Mouse (Mus musculus) layer of hippocampus, postnatal 10 days (tissue): Measurements from ENCODE around the gene Psmc2. TPM values are rescaled to one million over a fixed set of nuclear protein-coding genes. Genes with fewer than 3 reads are reported as not detected.

Experiments used
- DNase-seq, 2 experiments: peaks; one replicate each; pipeline ENCODE4 v3.0.0; 2021; ENCODE audit warnings: low spot score in 2 of 2
- total RNA-seq, 2 experiments: library from RNA; stranded (reverse); gene quantifications; 2 replicates each; pipeline ENCODE4 v1.2.3; 2021

Gene Psmc2
- total RNA-seq, 2 experiments from 2014 or later = 112 to 119 TPM

DNA sequence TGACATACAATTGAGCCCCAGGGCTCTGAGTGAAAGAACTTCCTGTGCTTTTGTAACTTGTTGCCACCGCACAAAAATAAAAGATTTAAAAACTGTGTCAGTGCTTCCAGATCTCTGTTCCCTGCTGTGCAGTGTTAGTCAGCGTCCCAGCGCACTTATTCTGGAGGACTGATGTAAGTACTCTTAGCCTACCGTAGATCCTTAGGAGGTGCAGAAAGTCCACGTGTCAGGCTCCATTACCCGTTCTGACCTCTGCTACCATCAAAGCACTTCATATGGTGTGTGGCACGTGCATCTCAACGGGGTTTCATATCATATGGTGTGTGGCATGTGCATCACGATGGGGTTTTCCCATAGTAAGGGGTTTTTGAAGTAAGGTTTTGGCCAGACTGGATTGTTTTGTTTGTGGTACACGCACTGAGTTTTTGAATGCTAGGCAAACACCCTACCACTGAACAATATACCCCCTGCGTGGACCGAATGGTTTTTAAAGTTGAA lies 18.7 kb downstream of the Psmc2 start:
- no peak for DNase-seq

DNA sequence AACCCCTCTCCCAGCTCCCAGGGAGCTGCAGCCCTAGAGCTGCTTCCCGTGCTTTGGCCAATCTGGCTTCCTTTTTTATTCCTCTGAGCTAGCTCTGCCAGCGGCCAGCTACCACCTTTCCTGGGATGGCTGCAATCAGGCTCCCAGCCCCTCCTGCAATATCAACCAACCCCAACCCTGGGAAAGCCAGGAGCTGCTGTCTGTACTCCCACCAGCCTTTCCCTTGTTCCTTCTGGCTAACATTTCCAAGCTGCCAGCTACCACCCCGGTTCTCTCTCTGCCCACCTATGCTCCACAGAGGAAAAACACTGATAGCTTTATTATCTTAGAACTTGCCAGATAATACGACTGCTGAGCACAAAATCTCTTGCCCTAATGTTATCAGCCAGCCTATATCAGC lies 19.8 kb downstream of the Psmc2 start:
- DNase-seq = no peak

DNA sequence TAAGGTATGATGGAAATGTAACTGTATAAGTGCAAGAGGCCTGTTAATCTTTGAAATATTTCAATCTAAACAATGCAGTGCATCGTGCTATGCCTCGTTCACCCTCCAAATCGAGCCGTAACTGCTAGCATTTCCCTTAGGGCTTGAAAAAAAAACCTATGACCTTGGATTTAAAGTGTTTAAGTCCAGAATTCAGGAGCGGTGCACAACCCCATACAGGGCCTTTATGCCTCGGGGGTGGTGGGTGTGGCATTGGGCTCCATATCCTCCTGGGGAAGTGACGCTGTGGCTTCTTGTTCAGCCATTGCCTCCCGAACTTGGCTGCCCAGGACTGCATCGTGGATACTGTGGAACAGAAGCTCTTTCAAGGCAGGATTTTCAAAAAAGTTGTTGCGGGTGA lies 25.8 kb downstream of the Psmc2 start:
- DNase-seq = no peak

DNA sequence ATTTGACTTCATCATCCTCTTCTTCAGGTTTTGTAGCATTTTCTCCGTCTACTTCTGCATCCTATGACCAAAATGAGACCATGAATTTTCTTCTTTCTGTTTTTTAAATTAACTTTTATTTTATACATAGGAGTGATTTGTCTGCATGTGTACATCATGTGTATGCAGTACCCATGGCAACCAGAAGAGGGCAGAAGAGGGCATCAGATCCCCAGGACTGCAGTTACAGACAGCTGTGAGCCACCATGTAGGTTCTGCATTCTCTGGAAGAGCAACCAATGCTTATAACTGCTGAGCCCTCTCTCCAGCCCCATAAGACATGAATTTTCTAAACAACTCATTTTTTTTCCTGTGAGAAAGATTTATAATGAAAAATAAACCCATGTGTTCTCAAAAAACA lies 28.9 kb downstream of the Psmc2 start:
- DNase-seq = peak; percentile 46 to 48

DNA sequence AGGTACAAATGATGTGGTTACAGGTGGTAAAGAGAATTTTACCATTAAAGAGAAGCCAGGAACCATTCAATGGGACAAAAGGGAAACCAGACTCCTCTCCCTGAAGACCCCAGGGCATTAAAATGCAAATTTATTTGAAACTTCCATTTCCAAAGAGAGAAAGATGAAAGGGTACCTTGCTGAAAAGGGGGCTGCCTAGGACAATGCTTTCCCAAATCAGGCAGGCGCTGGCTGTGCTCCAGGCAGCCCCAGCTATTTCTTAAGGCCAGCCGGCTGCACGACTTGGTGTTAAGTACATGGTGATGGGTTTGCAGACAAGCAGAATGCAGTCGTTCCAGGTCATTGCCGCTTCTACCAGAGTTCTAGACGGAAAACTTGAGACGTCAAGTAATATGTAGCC lies 41.3 kb downstream of the Psmc2 start:
- no peak for DNase-seq

DNA sequence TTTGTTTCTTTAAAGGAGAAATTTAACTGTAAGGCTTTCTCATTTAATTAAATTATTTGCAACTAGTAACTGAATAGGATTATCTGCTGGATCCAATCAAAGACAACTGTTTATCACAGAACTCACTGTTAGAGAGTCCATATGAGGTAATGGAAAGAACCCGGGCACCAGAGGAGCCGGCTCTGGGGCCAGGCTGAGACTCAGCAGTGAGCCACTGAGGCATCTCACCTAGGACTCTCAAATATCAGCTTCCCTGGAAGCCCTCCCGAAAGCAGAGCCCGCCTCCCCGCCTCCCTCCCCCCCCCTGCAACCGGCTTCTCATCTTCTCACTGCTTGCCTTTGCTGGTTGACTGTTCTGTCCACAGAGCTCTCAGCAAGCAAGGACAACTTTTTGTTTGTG lies 42.6 kb downstream of the Psmc2 start:
- no peak for DNase-seq

DNA sequence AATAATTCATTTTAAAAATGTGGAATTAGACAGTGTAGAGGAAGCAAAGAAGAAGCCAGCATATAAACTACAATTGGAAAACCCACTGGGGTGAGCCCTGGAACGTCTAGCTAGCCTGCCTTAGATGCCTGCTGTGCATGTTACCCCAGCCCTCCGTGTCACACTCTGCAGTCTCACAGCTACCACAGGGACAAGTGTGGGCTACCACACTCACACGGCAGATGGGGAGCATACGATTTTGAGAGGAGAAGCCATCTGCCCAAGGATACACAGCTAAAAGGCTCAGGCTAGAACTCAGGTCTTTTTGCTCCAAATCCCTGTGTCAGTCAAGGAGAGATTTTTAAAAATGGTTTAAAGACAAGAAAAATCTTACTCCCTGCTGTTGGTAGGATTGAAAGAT lies 43.8 kb downstream of the Psmc2 start:
- peak in 1 of 2 experiments; percentile 19 for DNase-seq

DNA sequence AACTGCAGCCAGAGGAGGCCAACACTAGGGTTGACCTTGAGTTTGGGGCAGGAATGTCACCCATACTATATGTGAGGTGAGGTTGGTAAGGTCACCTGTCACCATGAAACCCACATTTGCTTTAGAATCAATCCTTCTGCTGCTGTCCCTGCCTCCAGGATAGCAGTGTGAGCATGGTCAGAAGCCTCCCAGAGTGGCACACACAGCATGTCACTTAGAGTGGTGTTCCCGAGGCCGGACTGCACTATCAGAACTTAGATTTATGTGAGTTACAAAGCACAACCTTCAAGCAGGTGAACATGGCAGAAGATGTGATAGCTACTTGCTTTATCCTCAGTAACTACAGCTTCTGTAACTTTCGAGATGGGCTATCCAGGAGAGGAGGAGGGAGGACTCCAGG lies 46.7 kb downstream of the Psmc2 start:
- no peak for DNase-seq

DNA sequence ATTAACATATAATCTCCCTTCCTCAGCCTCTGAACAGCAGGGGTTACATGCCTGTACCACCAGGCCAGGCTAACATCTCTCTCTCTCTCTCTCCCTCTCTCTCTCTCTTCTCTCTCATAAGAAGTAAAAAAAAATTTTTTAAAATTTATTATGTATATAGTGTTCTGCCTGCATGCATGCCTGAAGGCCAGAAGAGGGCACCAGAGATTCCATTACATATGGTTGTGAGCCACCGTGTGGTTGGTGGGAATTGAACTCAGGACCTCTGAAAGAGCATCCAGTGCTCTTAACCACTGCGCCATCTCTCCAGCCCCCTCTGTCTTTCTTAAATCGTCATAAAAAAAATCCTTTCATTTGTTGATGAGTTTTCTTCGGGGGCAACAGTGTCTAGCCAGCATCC lies 59.6 kb downstream of the Psmc2 start:
- no peak for DNase-seq

DNA sequence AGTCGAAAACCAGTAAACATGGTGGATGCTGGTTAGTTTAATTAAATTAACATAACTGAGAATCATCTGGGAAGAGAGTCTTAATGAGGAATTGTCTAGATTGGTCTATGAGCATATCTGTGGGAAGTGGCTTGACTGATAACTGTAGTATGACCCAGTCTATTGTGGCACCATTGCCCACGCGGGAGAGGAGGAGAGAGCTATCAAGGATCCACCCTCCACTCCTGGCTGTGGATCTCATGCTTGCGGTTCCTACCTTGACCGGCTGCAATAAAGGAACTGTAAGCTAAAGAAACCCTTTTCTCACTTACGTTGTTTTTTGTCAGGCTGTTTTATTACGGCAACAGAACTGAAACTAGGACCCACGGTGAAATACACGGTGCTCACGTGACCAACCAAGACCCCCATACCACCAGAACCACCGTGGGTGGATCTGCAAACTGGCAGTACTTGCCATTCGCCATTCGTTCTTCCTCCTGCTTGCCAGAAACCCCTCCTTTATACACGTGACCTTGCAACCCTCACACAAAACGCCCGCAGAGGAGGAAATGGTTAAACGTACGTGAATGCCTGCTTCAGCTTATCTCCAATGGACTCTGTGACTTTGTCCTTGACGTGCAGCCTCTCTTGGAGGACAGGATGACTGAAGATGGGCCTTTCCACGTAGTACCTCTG lies 61.7 kb downstream of the Psmc2 start:
- DNase-seq = no peak

DNA sequence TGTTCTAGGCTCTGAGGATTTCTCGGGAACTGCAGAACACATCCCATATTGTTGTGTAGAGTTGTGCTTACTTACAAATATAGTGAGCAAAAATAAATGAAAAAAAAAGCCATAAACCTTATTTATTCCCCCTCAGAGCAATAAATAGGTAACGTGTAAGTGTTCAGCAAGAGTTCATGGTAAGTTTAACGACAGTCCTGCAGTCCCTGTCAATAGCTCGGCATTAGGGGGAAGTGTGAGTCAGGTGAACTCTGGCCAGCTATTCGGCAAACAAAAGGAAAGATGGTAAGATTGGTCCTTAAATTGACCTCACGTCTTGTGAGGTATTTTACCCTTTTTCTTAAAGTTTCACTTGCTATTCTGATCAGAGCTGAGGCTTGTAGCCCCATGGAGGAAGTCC lies 62.4 kb downstream of the Psmc2 start:
- no peak for DNase-seq

DNA sequence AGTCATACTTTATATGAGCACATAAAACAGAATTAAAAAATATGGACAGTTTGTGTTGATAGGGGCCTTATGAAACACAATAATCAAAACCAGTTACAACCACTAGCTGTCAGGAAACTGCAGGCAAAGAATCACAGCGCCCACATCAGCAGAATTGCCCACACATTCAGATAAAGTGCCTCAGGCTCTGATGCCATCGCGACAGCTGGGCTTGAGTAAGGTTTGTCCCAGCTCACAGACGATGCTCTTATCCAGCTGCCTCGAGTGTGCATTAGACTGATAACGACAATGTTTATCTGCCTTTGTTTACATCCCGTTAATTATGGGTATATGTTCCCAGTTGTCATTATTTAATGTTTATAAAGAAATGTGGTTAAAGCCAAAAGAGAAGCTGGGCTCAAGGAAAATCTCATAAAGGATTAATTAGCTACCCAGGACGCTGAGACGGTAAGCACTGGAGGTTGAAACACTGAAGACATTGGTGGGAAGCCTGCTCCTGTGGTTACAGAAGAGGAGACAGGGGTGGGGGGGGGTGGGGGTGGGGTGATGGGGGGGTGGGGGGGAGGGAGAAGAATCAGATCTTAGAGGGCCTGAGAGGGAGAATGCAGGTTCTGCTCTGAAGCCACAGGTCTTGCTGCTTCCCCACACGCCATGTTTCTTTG lies 66.7 kb downstream of the Psmc2 start:
- DNase-seq = no peak

Other genes with a start within 250 kb of the Psmc2 start
- gene Lrrc17, start 241.7 kb upstream of the Psmc2 start, total RNA-seq = 1 to 10 TPM; 1.2 to 1.3 TPM
- gene Fbxl13, start 139.6 kb upstream of the Psmc2 start, total RNA-seq = under 1 TPM; 0.36 to 0.78 TPM
- gene Armc10, start 139.5 kb upstream of the Psmc2 start, total RNA-seq = 10 to 100 TPM; 25.9 to 32.5 TPM
- 1 to 10 TPM; 6.6 to 7.1 TPM for gene Napepld, start 83.9 kb upstream of the Psmc2 start, total RNA-seq
- gene Pmpcb, start 48.1 kb upstream of the Psmc2 start, total RNA-seq = 10 to 100 TPM; 64.6 to 66.2 TPM
- gene Dnajc2, start within 50 bp of the Psmc2 start, total RNA-seq = 10 to 100 TPM; 38.4 to 41.8 TPM
- under 1 TPM; 0.64 to 0.76 TPM for gene Slc26a5, start 80.3 kb downstream of the Psmc2 start, total RNA-seq